Comparison of ENCODE assay signal across 8 mouse cellular contexts in genomic region chr13:52624038-52624437, GRCm38 (mm10). TPM values are rescaled to one million over a fixed set of nuclear protein-coding genes. Genes with fewer than 3 reads are reported as not detected.
DNase-seq lines count a peak whose midpoint lies in the region; ATAC-seq and TF ChIP-seq lines count a peak whose summit lies in the region.

No protein-coding gene starts in this region.

- H3K4me2 ChIP-seq in midbrain, embryonic 16.5 days (ENCODE audit: low read length): no peak overlapping the region
- no peak overlapping the region for H3K4me2 ChIP-seq in liver, embryonic 14.5 days (ENCODE audit: low read depth)

- TF ChIP-seq POLR2A in bone marrow, adult 2 months (IDR thresholded peaks at IDR 0.05; ENCODE audit: borderline replicate concordance, control insufficient read depth, low read depth, low read length): no peak

- no peak overlapping the region for H3K4me3 ChIP-seq in midbrain, embryonic 10.5 days
- no peak overlapping the region for H3K4me3 ChIP-seq in midbrain, embryonic 16.5 days (ENCODE audit: low read depth, low read length)
- H3K4me3 ChIP-seq in bone marrow, adult 2 months (replicated peaks; ENCODE audit: control insufficient read depth, low read depth, low read length): no peak overlapping the region
- no peak overlapping the region for H3K4me3 ChIP-seq in liver, embryonic 14.5 days (ENCODE audit: insufficient read depth in 1 of 2, low read depth in 2 of 2, low read length in 2 of 2)

- TF ChIP-seq CTCF in bone marrow, adult 2 months (IDR thresholded peaks at IDR 0.05; ENCODE audit: control insufficient read depth, insufficient read depth, low read length): peak; percentile 87
- peak; percentile 86 for TF ChIP-seq CTCF in liver, embryonic 14.5 days (IDR thresholded peaks at IDR 0.05; ENCODE audit: low read depth)

- WGBS in midbrain, embryonic 10.5 days: 69% methylated on average over 4 of the region's 4 CpGs
- WGBS in midbrain, embryonic 16.5 days: 70% methylated on average over 4 of the region's 4 CpGs
- 24% methylated on average over 4 of the region's 4 CpGs for WGBS in bone marrow, adult 2 months
- 44% methylated on average over 4 of the region's 4 CpGs for WGBS in liver, embryonic 14.5 days (ENCODE audit: insufficient replicate concordance)

- H3K36me3 ChIP-seq in midbrain, embryonic 10.5 days: no peaks in the 10 kb centered on the region
- no peaks in the 10 kb centered on the region for H3K36me3 ChIP-seq in midbrain, embryonic 16.5 days (ENCODE audit: control insufficient read depth, insufficient read depth, low read length)
- no peaks in the 10 kb centered on the region for H3K36me3 ChIP-seq in liver, embryonic 14.5 days (replicated peaks; ENCODE audit: control insufficient read depth, insufficient read depth, low read depth)

- no peaks in the 10 kb centered on the region for H3K9me3 ChIP-seq in midbrain, embryonic 10.5 days (replicated peaks)
- no peaks in the 10 kb centered on the region for H3K9me3 ChIP-seq in midbrain, embryonic 16.5 days (replicated peaks; ENCODE audit: control insufficient read depth, low read length, poor library complexity, severe bottlenecking)
- H3K9me3 ChIP-seq in liver, embryonic 14.5 days (ENCODE audit: control insufficient read depth, low read length): no peaks in the 10 kb centered on the region

- no peaks in the 10 kb centered on the region for H3K4me1 ChIP-seq in midbrain, embryonic 10.5 days
- H3K4me1 ChIP-seq in midbrain, embryonic 16.5 days (ENCODE audit: control insufficient read depth, insufficient read depth, low read length): no peaks in the 10 kb centered on the region
- H3K4me1 ChIP-seq in bone marrow, adult 2 months (ENCODE audit: control insufficient read depth, insufficient read depth, low read length): peaks cover under 1% of the 10 kb centered on the region; the same call in 1 of the 2 replicates
- 0 out of 4 replicates have a peak, but pooled peaks cover 0 to 3% of the 10 kb centered on the region in 2 experiments for H3K4me1 ChIP-seq in liver, embryonic 14.5 days (replicated peaks; ENCODE audit: control insufficient read depth in 2 of 2, insufficient read depth in 2 of 2, low read length in 1 of 2)

- ATAC-seq in midbrain, embryonic 16.5 days: no peak
- no peak for ATAC-seq in liver, embryonic 14.5 days (ENCODE audit: insufficient read depth)

- H3K27me3 ChIP-seq in midbrain, embryonic 10.5 days (ENCODE audit: low read depth, poor library complexity, severe bottlenecking): no peaks in the 10 kb centered on the region
- H3K27me3 ChIP-seq in midbrain, embryonic 16.5 days (ENCODE audit: control insufficient read depth, insufficient read depth, low read depth, low read length): peaks cover 3% of the 10 kb centered on the region; the same call in 1 of the 2 replicates
- H3K27me3 ChIP-seq in liver, embryonic 14.5 days (ENCODE audit: control insufficient read depth, insufficient read depth, low read length): no peaks in the 10 kb centered on the region

- no peak overlapping the region for H3K9ac ChIP-seq in midbrain, embryonic 16.5 days (ENCODE audit: low read depth, low read length)
- no peak overlapping the region for H3K9ac ChIP-seq in liver, embryonic 14.5 days (replicated peaks)

- H3K27ac ChIP-seq in midbrain, embryonic 10.5 days (replicated peaks): no peak overlapping the region
- H3K27ac ChIP-seq in midbrain, embryonic 16.5 days (ENCODE audit: low read length): no peak overlapping the region
- no peak overlapping the region for H3K27ac ChIP-seq in bone marrow, adult 2 months (ENCODE audit: control insufficient read depth, insufficient read depth, low read depth, low read length, poor library complexity)
- H3K27ac ChIP-seq in liver, embryonic 14.5 days: no peak overlapping the region

- TF ChIP-seq EP300 in liver, embryonic 14.5 days (IDR thresholded peaks at IDR 0.05; ENCODE audit: low read depth): no peak

- DNase-seq in midbrain, embryonic 10.5 days (ENCODE audit: low spot score): peak; percentile 59
- peak; percentile 62 for DNase-seq in forelimb bud, embryonic 11.5 days (ENCODE audit: low read depth, low spot score)
- DNase-seq in kidney, postnatal 10 days: peak; percentile 81
- DNase-seq in liver, embryonic 14.5 days (ENCODE audit: low read depth in 3 of 3, low spot score in 3 of 3): peak; percentile 35 to 49 (median 44)
- peak; percentile 77 to 80 for DNase-seq in right cerebral cortex, adult 2 months (ENCODE audit: low spot score in 2 of 2)
- DNase-seq in urinary bladder, postnatal 36 days (ENCODE audit: low spot score in 2 of 2): peak; percentile 45 to 49

RNA-seq across cellular contexts. Expression of gene Syk, which starts 41.1 kb away (rescaled TPM):
- 2.3 and 3.0 TPM in 2 replicates for polyA plus RNA-seq in midbrain, embryonic 10.5 days (2016; fragmentation: Nextera tagmentation; extraction: Ambion mirVana)
- 1.1 and 1.2 TPM in 2 replicates for polyA plus RNA-seq in midbrain, embryonic 16.5 days (2015; fragmentation: Nextera tagmentation; extraction: Ambion mirVana)
- 52.8 and 120 TPM in 2 replicates for polyA plus RNA-seq in bone marrow, adult 2 months (2011; ENCODE audit: insufficient read depth, insufficient read length, low replicate concordance, missing spikeins)
- 3.4 and 4.3 TPM in 2 replicates for polyA plus RNA-seq in liver, embryonic 14.5 days (2012; rRNA removed)
- 4.2 and 4.3 TPM in 2 replicates for polyA plus RNA-seq in liver, embryonic 14.5 days (2014; fragmentation: Nextera tagmentation; extraction: Ambion mirVana)

Comparison
In these comparisons a context has a peak if more than half of its experiments do, and no peak if none do; other contexts are left out.
1. RNA of gene Syk, which starts 41.1 kb away (polyA plus RNA-seq): 52.8 to 120 TPM in bone marrow, adult 2 months; 3.4 to 4.3 TPM in liver, embryonic 14.5 days, 2.3 to 3.0 TPM in midbrain, embryonic 10.5 days and 1.1 to 1.2 TPM in midbrain, embryonic 16.5 days; every median in the first group is over 10 times any median in the second.
2. Peak in every context shown above with its lines, with median percentiles within 50 percentile points of each other: DNase-seq.